Mouse (Mus musculus): Measurements from ENCODE around the gene Sh3bp2.

Sh3bp2 gene

GRCm38 (mm10) chr5:34524511-34524910, 1.1 kb upstream of the Sh3bp2 start:
- in situ Hi-C loops (cut with MboI, MseI) = no loop called here

GRCm38 (mm10) chr5:34526477-34526775, 788 bp downstream of the Sh3bp2 start:
- in situ Hi-C loops (cut with MboI, MseI) = no loop called here

- in situ Hi-C loops (cut with MboI, MseI) = no loop called here
Observed at GRCm38 (mm10) chr5:34527352-34527751, 1.7 kb downstream of the Sh3bp2 start.

GRCm38 (mm10) chr5:34528724-34529123, 3.1 kb downstream of the Sh3bp2 start:
- in situ Hi-C loops (cut with MboI, MseI) = no loop called here

- in situ Hi-C loops (cut with MboI, MseI) = no loop called here
Observed at GRCm38 (mm10) chr5:34530116-34530515, 4.5 kb downstream of the Sh3bp2 start.

- in situ Hi-C loops (cut with MboI, MseI) = no loop called here
Observed at GRCm38 (mm10) chr5:34530687-34531086, 5.0 kb downstream of the Sh3bp2 start.

- in situ Hi-C loops (cut with MboI, MseI) = no loop called here
Observed at GRCm38 (mm10) chr5:34533066-34533465, 7.4 kb downstream of the Sh3bp2 start.

GRCm38 (mm10) chr5:34533820-34534219, 8.2 kb downstream of the Sh3bp2 start:
- in situ Hi-C loops (cut with MboI, MseI) = no loop called here

GRCm38 (mm10) chr5:34534776-34535581, 9.3 kb downstream of the Sh3bp2 start:
- in situ Hi-C loops (cut with MboI, MseI) = no loop called here

- in situ Hi-C loops (cut with MboI, MseI) = no loop called here
Observed at GRCm38 (mm10) chr5:34535831-34536230, 10.2 kb downstream of the Sh3bp2 start.

- in situ Hi-C loops (cut with MboI, MseI) = no loop called here
Observed at GRCm38 (mm10) chr5:34538079-34538478, 12.4 kb downstream of the Sh3bp2 start.

GRCm38 (mm10) chr5:34538527-34538926, 12.9 kb downstream of the Sh3bp2 start:
- in situ Hi-C loops (cut with MboI, MseI) = no loop called here

- in situ Hi-C loops (cut with MboI, MseI) = no loop called here
Observed at GRCm38 (mm10) chr5:34539121-34539520, 13.5 kb downstream of the Sh3bp2 start.

- in situ Hi-C loops (cut with MboI, MseI) = no loop called here
Observed at GRCm38 (mm10) chr5:34542166-34542565, 16.5 kb downstream of the Sh3bp2 start.

GRCm38 (mm10) chr5:34543114-34543513, 17.5 kb downstream of the Sh3bp2 start:
- in situ Hi-C loops (cut with MboI, MseI) = no loop called here

GRCm38 (mm10) chr5:34547410-34547809, 21.8 kb downstream of the Sh3bp2 start:
- in situ Hi-C loops (cut with MboI, MseI) = loop anchor here (5.0 kb wide), 1 partner anchor 90 kb away; the partner anchor contains the start of gene Mfsd10 (in 2 of the 2)

GRCm38 (mm10) chr5:34549135-34549482, 23.5 kb downstream of the Sh3bp2 start:
- in situ Hi-C loops (cut with MboI, MseI) = loop anchor here (5.0 kb wide), 1 partner anchor 88 kb away; the partner anchor contains the start of gene Mfsd10 (in 2 of the 2)

GRCm38 (mm10) chr5:34549483-34550221, 24.0 kb downstream of the Sh3bp2 start:
- in situ Hi-C loops (cut with MboI, MseI) = loop anchor here (5.0 kb wide), 1 partner anchor 88 kb away; the partner anchor contains the start of gene Mfsd10 (in 2 of the 2)

GRCm38 (mm10) chr5:34550251-34550650, 24.6 kb downstream of the Sh3bp2 start:
- in situ Hi-C loops (cut with MboI, MseI) = no loop called here

GRCm38 (mm10) chr5:34551821-34552220, 26.2 kb downstream of the Sh3bp2 start:
- in situ Hi-C loops (cut with MboI, MseI) = no loop called here

GRCm38 (mm10) chr5:34563854-34564253, 38.2 kb downstream of the Sh3bp2 start:
- in situ Hi-C loops (cut with MboI, MseI) = no loop called here

GRCm38 (mm10) chr5:34564291-34564690, 38.7 kb downstream of the Sh3bp2 start:
- in situ Hi-C loops (cut with MboI, MseI) = no loop called here

All from T-helper 17 cell (primary cell).